31 mouse cellular contexts compared by ENCODE assay signal in the genomic region with DNA sequence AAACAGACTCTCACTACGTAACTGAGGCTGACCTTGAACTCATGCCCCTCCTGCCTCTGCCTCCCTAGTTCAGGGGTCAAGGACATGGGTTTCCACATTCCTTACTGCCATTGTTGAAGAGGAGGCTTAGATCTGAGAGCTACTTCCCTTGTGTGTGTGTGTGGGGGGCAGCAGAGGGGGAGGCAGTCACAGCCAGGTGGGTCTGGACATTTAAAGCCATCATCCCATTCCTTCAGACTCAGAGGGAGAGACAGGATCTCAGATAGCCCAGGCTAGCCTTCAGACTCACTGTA.
"Had no signal": no experiment of that assay in that cellular context is flagged by ENCODE, and none has a peak within 500 bp of the region (broad histone marks: within the 10 kb centered on the region; RNA-seq: fewer than 3 reads in every experiment).

No protein-coding gene starts in this region.

- ATAC-seq: liver, embryonic 12.5 days; liver, postnatal 0 days; lung, postnatal 0 days; midbrain, embryonic 13.5 days; midbrain, embryonic 15.5 days; midbrain, embryonic 16.5 days had no signal

- DNase-seq: left cerebral cortex, postnatal 4 days; liver; liver, embryonic 13.5 days; liver, postnatal 0 days; lung, adult 18-20 months; lung, adult 2 months; lung, embryonic 14.5 days; lung, postnatal 10 days; lung, postnatal 14 days; lung, postnatal 36 days; lung, postnatal 4 days; midbrain, embryonic 14.5 days had no signal

- H3K9me3 ChIP-seq: limb, embryonic 10.5 days; limb, embryonic 12.5 days; limb, embryonic 13.5 days; limb, embryonic 15.5 days; liver, embryonic 12.5 days; liver, embryonic 13.5 days; liver, embryonic 15.5 days; lung, embryonic 15.5 days; midbrain, embryonic 10.5 days; midbrain, embryonic 12.5 days; midbrain, embryonic 13.5 days; midbrain, embryonic 15.5 days; neural tube, embryonic 12.5 days had no signal

- H3K4me3 ChIP-seq: limb, embryonic 10.5 days; limb, embryonic 12.5 days; limb, embryonic 13.5 days; limb, embryonic 15.5 days; liver, embryonic 12.5 days; liver, embryonic 13.5 days; liver, embryonic 15.5 days; lung, embryonic 15.5 days; megakaryocyte, embryonic 14.5 days; midbrain, embryonic 10.5 days; midbrain, embryonic 12.5 days; midbrain, embryonic 13.5 days; midbrain, embryonic 15.5 days; myocyte; neural tube, embryonic 12.5 days had no signal

- H3K36me3 ChIP-seq: limb, embryonic 10.5 days; limb, embryonic 12.5 days; limb, embryonic 13.5 days; limb, embryonic 15.5 days; liver, embryonic 12.5 days; liver, embryonic 13.5 days; liver, embryonic 15.5 days; lung, embryonic 15.5 days; midbrain, embryonic 10.5 days; midbrain, embryonic 12.5 days; midbrain, embryonic 13.5 days; midbrain, embryonic 15.5 days; neural tube, embryonic 12.5 days had no signal

- H3K4me2 ChIP-seq: limb, embryonic 12.5 days; limb, embryonic 13.5 days; limb, embryonic 15.5 days; liver, embryonic 11.5 days; liver, embryonic 12.5 days; liver, embryonic 13.5 days; liver, embryonic 15.5 days; lung, embryonic 14.5 days; lung, embryonic 15.5 days; midbrain, embryonic 12.5 days; midbrain, embryonic 13.5 days; midbrain, embryonic 15.5 days; neural tube, embryonic 12.5 days had no signal

- H3K27ac ChIP-seq: limb, embryonic 10.5 days; limb, embryonic 13.5 days; limb, embryonic 15.5 days; liver, embryonic 12.5 days; liver, embryonic 13.5 days; liver, embryonic 14.5 days; liver, embryonic 15.5 days; lung, embryonic 15.5 days; macrophage; midbrain, embryonic 10.5 days; midbrain, embryonic 12.5 days; midbrain, embryonic 13.5 days; midbrain, embryonic 15.5 days; neural tube, embryonic 12.5 days had no signal

- H3K9ac ChIP-seq: limb, embryonic 12.5 days; limb, embryonic 13.5 days; limb, embryonic 15.5 days; liver, embryonic 12.5 days; liver, embryonic 13.5 days; liver, embryonic 14.5 days; liver, embryonic 15.5 days; liver, postnatal 0 days; lung, embryonic 14.5 days; lung, embryonic 15.5 days; midbrain, embryonic 12.5 days; midbrain, embryonic 13.5 days; midbrain, embryonic 15.5 days; neural tube, embryonic 12.5 days had no signal

- H3K27me3 ChIP-seq: limb, embryonic 12.5 days; limb, embryonic 15.5 days; midbrain, embryonic 15.5 days; neural tube, embryonic 12.5 days had no signal
